Mouse (Mus musculus): ENCODE measurements around the gene Jsrp1. TPM values are rescaled to one million over a fixed set of nuclear protein-coding genes. Genes with fewer than 3 reads are reported as not detected.
"Not testable (repeated sequence)": the region's sequence is repeated elsewhere in the genome, so short reads cannot be mapped to it uniquely, and the experiment has no call there.

Jsrp1 gene
- total and polyA plus RNA-seq, 2 experiments from 2014 or later: 1.4 TPM; not detected in 1

DNA sequence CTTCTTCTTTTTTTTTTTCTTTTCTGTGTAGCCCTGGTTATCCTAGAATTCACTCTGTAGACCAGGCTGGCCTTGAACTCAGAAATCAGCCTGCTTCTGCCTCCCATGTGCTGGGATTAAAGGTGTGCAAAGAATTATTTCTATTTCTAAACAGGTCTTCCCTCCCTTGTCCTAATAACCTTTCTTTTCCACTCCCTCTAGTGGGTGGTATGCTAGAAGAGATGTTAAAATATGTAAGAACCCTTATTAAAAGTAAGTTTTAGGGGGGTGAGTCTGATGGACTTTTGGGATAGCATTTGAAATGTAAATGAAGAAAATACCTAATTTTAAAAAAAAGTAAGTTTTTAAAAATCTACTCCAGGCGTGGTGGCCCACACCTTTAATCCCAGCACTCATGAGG, 10.0 kb upstream of the Jsrp1 start:
- H3K27ac ChIP-seq: no peak overlapping the region
- H3K9me3 ChIP-seq (ENCODE audit: low read length): no peaks in the 10 kb centered on the region
- H3K27me3 ChIP-seq (ENCODE audit: insufficient read depth, low read length): no peaks in the 10 kb centered on the region
- ATAC-seq: no peak
- no peak overlapping the region for H3K4me3 ChIP-seq (ENCODE audit: low read length)
- TF ChIP-seq CTCF (IDR thresholded peaks at IDR 0.05; ENCODE audit: low read depth): no peak
- no peaks in the 10 kb centered on the region for H3K36me3 ChIP-seq (ENCODE audit: insufficient read depth, low read length)
- H3K4me1 ChIP-seq (ENCODE audit: insufficient read depth, low read length): peaks cover 5% of the 10 kb centered on the region; the same call in 1 of the 2 replicates
- no peak overlapping the region for H3K9ac ChIP-seq (replicated peaks; ENCODE audit: low read length)
- no peak overlapping the region for H3K4me2 ChIP-seq (ENCODE audit: low read depth, low read length)
- WGBS: 88% methylated on average over 1 of the region's 1 CpGs
- DNase-seq (ENCODE audit: low spot score): no peak

DNA sequence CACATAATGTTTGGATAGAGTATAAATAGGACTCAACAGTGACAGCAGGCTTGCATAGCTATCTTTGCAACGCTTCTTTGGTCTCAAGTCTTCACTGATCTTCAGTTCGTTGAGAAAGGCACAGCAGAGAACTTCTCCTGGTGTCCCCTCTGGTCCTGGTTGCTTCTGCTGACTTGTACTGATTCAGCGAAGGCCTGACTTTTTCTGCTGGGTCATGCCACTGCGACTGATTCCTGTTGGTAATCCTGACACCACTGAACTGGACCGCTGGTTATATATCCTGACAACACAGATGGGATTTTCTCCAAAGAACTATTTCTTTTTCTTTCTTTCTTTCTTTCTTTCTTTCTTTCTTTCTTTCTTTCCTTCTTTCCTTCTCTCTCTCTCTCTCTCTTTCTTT, 9.2 kb upstream of the Jsrp1 start:
- H3K4me3 ChIP-seq (ENCODE audit: low read length): no peak overlapping the region
- 89% methylated on average over 5 of the region's 5 CpGs for WGBS
- DNase-seq (ENCODE audit: low spot score): no peak
- H3K27ac ChIP-seq: no peak overlapping the region
- H3K4me2 ChIP-seq (ENCODE audit: low read depth, low read length): no peak overlapping the region
- H3K4me1 ChIP-seq (ENCODE audit: insufficient read depth, low read length): peaks cover under 1% of the 10 kb centered on the region; the same call in 1 of the 2 replicates
- no peak for ATAC-seq
- H3K9ac ChIP-seq (replicated peaks; ENCODE audit: low read length): no peak overlapping the region
- H3K9me3 ChIP-seq (ENCODE audit: low read length): no peaks in the 10 kb centered on the region
- TF ChIP-seq CTCF (IDR thresholded peaks at IDR 0.05; ENCODE audit: low read depth): no peak
- H3K27me3 ChIP-seq (ENCODE audit: insufficient read depth, low read length): no peaks in the 10 kb centered on the region
- no peaks in the 10 kb centered on the region for H3K36me3 ChIP-seq (ENCODE audit: insufficient read depth, low read length)

DNA sequence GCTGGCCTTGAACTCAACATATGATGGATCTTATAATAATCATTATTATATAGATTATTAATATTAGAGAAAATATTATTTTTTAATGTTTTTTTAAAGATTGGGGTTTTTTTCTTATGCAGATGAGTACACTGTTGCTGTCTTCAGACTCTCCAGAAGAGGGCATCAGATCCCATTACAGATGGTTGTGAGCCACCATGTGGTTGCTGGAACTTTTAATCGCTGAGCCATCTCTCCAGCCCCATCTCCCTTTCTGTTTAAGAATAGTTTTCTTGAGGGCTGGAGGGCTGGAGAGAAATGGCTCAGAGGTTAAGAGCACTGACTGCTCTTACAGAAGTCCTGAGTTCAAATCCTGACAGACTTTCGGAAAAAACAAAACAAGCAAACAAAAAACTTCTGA, 8.7 kb upstream of the Jsrp1 start:
- 42% methylated on average over 2 of the region's 2 CpGs for WGBS
- no peaks in the 10 kb centered on the region for H3K36me3 ChIP-seq (ENCODE audit: insufficient read depth, low read length)
- DNase-seq (ENCODE audit: low spot score) (peak; percentile 28), ATAC-seq (no peak)
- H3K9ac ChIP-seq (replicated peaks; ENCODE audit: low read length): no peak overlapping the region
- TF ChIP-seq CTCF (IDR thresholded peaks at IDR 0.05; ENCODE audit: low read depth): peak; percentile 65
- no peaks in the 10 kb centered on the region for H3K27me3 ChIP-seq (ENCODE audit: insufficient read depth, low read length)
- no peak overlapping the region for H3K27ac ChIP-seq
- H3K4me2 ChIP-seq (ENCODE audit: low read depth, low read length): no peak overlapping the region
- H3K9me3 ChIP-seq (ENCODE audit: low read length): no peaks in the 10 kb centered on the region
- H3K4me1 ChIP-seq (ENCODE audit: insufficient read depth, low read length): no peaks in the 10 kb centered on the region
- H3K4me3 ChIP-seq (ENCODE audit: low read length): no peak overlapping the region

- 45% methylated on average over 3 of the region's 3 CpGs for WGBS
- Histone ChIP-seq H3K27ac (no peak overlapping the region), H3K4me2 (ENCODE audit: low read depth, low read length) (no peak overlapping the region), H3K36me3 (ENCODE audit: insufficient read depth, low read length) (no peaks in the 10 kb centered on the region), H3K9me3 (ENCODE audit: low read length) (no peaks in the 10 kb centered on the region), H3K4me3 (ENCODE audit: low read length) (no peak overlapping the region), H3K9ac (replicated peaks; ENCODE audit: low read length) (0 out of 2 replicates have a peak overlapping the region, but pooled peaks have one; percentile 13), H3K27me3 (ENCODE audit: insufficient read depth, low read length) (no peaks in the 10 kb centered on the region), H3K4me1 (ENCODE audit: insufficient read depth, low read length) (no peaks in the 10 kb centered on the region)
- no peak for DNase-seq (ENCODE audit: low spot score)
- no peak for TF ChIP-seq CTCF (IDR thresholded peaks at IDR 0.05; ENCODE audit: low read depth)
- ATAC-seq: no peak
Observed at GRCm38 (mm10) chr10:80819406-80819805, 6.1 kb upstream of the Jsrp1 start.

GRCm38 (mm10) chr10:80818599-80819281, 5.4 kb upstream of the Jsrp1 start:
- ATAC-seq: no peak
- no peak overlapping the region for H3K9ac ChIP-seq (replicated peaks; ENCODE audit: low read length)

GRCm38 (mm10) chr10:80817955-80818354, 4.7 kb upstream of the Jsrp1 start:
- not testable (repeated sequence) for H3K4me1 ChIP-seq (ENCODE audit: insufficient read depth, low read length); DNase-seq (ENCODE audit: low spot score); H3K4me2 ChIP-seq (ENCODE audit: low read depth, low read length); ATAC-seq; H3K9ac ChIP-seq (replicated peaks; ENCODE audit: low read length); H3K27me3 ChIP-seq (ENCODE audit: insufficient read depth, low read length); H3K9me3 ChIP-seq (ENCODE audit: low read length); H3K27ac ChIP-seq; H3K36me3 ChIP-seq (ENCODE audit: insufficient read depth, low read length); H3K4me3 ChIP-seq (ENCODE audit: low read length)
- peak; percentile 29; the same call in 1 of the 2 replicates for TF ChIP-seq CTCF (IDR thresholded peaks at IDR 0.05; ENCODE audit: low read depth)
- 86% methylated on average over 7 of the region's 7 CpGs for WGBS

More at GRCm38 (mm10) chr10:80818599-80819281, 5.4 kb upstream of the Jsrp1 start:
- Histone ChIP-seq H3K27me3 (ENCODE audit: insufficient read depth, low read length) (no peaks in the 10 kb centered on the region), H3K9me3 (ENCODE audit: low read length) (no peaks in the 10 kb centered on the region), H3K4me3 (ENCODE audit: low read length) (no peak overlapping the region), H3K27ac (no peak overlapping the region), H3K36me3 (ENCODE audit: insufficient read depth, low read length) (no peaks in the 10 kb centered on the region), H3K4me1 (ENCODE audit: insufficient read depth, low read length) (no peaks in the 10 kb centered on the region), H3K4me2 (ENCODE audit: low read depth, low read length) (no peak overlapping the region)
- DNase-seq (ENCODE audit: low spot score): no peak
- WGBS: 60% methylated on average over 6 of the region's 6 CpGs
- no peak for TF ChIP-seq CTCF (IDR thresholded peaks at IDR 0.05; ENCODE audit: low read depth)

GRCm38 (mm10) chr10:80817164-80817563, 3.9 kb upstream of the Jsrp1 start:
- Histone ChIP-seq H3K27ac (no peak overlapping the region), H3K4me2 (ENCODE audit: low read depth, low read length) (no peak overlapping the region), H3K27me3 (ENCODE audit: insufficient read depth, low read length) (no peaks in the 10 kb centered on the region), H3K36me3 (ENCODE audit: insufficient read depth, low read length) (no peaks in the 10 kb centered on the region), H3K4me3 (ENCODE audit: low read length) (no peak overlapping the region), H3K9ac (replicated peaks; ENCODE audit: low read length) (no peak overlapping the region), H3K9me3 (ENCODE audit: low read length) (no peaks in the 10 kb centered on the region), H3K4me1 (ENCODE audit: insufficient read depth, low read length) (no peaks in the 10 kb centered on the region)
- DNase-seq (ENCODE audit: low spot score) (no peak), ATAC-seq (no peak)
- WGBS: 69% methylated on average over 2 of the region's 2 CpGs
- TF ChIP-seq CTCF (IDR thresholded peaks at IDR 0.05; ENCODE audit: low read depth): no peak

DNA sequence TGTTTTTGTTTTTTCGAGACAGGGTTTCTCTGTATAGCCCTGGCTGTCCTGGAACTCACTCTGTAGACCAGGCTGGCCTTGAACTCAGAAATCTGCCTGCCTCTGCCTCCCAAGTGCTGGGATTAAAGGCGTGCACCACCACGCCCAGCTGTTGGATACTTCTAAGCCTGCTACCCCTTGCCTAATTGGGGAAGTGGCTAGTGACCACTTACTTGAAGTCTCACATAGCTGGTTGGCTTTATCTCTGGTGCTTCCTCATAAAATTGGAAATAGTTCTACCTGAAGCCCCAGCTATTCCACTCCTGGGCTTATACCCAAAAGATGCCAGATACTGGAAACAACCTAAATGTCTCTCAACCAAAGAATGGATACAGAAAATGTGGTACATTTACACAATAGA, 3.0 kb upstream of the Jsrp1 start:
- H3K4me1 ChIP-seq (ENCODE audit: insufficient read depth, low read length); H3K9me3 ChIP-seq (ENCODE audit: low read length); H3K27me3 ChIP-seq (ENCODE audit: insufficient read depth, low read length); H3K4me3 ChIP-seq (ENCODE audit: low read length); H3K36me3 ChIP-seq (ENCODE audit: insufficient read depth, low read length); H3K4me2 ChIP-seq (ENCODE audit: low read depth, low read length); H3K9ac ChIP-seq (replicated peaks; ENCODE audit: low read length); H3K27ac ChIP-seq; ATAC-seq; DNase-seq (ENCODE audit: low spot score): not testable (repeated sequence)
- 81% methylated on average over 3 of the region's 3 CpGs for WGBS
